Mouse (Mus musculus) embryonic facial prominence, embryonic 15.5 days (tissue): ENCODE measurements around the gene Nectin1. TPM values are rescaled to one million over a fixed set of nuclear protein-coding genes. Genes with fewer than 3 reads are reported as not detected.

Experiments
- ATAC-seq: fragments of 200-750 bp; cut with Nextera tagmentation; 2 replicates; pipeline ENCODE4 v1.8.0; 2017; ENCODE audit warnings: low read depth, moderate TSS enrichment; ENCODE audit not compliant: insufficient number of reproducible peaks, low FRiP score, low TSS enrichment
- H3K27ac ChIP-seq: fragments of 300-500 bp; sonication (generic); replicated peaks from 2 replicates; pipeline ENCODE4 v1.5.1; 2015; ENCODE audit warnings: mild to moderate bottlenecking, inconsistent platforms
- H3K27me3 ChIP-seq: fragments of 300-500 bp; sonication (generic); 2 replicates; pipeline ENCODE4 v1.6.1; 2015; ENCODE audit warnings: inconsistent platforms
- H3K36me3 ChIP-seq: fragments of 300-500 bp; sonication (generic); 2 replicates; pipeline ENCODE4 v1.6.1; 2015; ENCODE audit warnings: mild to moderate bottlenecking, inconsistent platforms
- H3K4me1 ChIP-seq: fragments of 300-500 bp; sonication (generic); 2 replicates; pipeline ENCODE4 v1.6.1; 2015; ENCODE audit warnings: inconsistent platforms
- H3K4me2 ChIP-seq: fragments of 300-500 bp; sonication (generic); replicated peaks from 2 replicates; pipeline ENCODE4 v1.6.1; 2015; ENCODE audit warnings: mild to moderate bottlenecking, inconsistent platforms
- H3K4me3 ChIP-seq: fragments of 300-500 bp; sonication (generic); replicated peaks from 2 replicates; pipeline ENCODE4 v1.5.1; 2015; ENCODE audit warnings: mild to moderate bottlenecking, inconsistent platforms
- H3K9ac ChIP-seq: fragments of 300-500 bp; sonication (generic); 2 replicates; pipeline ENCODE4 v1.6.1; 2015; ENCODE audit warnings: inconsistent platforms
- H3K9me3 ChIP-seq: fragments of 300-500 bp; sonication (generic); replicated peaks from 2 replicates; pipeline ENCODE4 v1.6.1; 2016; ENCODE audit warnings: inconsistent platforms
- WGBS: fragments of 180-500 bp; shearing (Covaris S2); methylation state at CpG from one replicate; pipeline ENCODE4 v1.1.7; 2015; 5-methylcytosine and 5-hydroxymethylcytosine counted together
- polyA plus RNA-seq: library from polyadenylated mRNA; unstranded; fragments of >200 nt; fragmentation: Nextera tagmentation; extraction: Ambion mirVana; gene quantifications from 2 replicates; pipeline ENCODE4 v1.2.1, GENCODE M21; 2015

Nectin1 gene
- polyA plus RNA-seq, 1 experiment from 2014 or later: 13.4 TPM

GRCm38 (mm10) chr9:43768779-43769178 is 25.0 kb downstream of the Nectin1 start:
- Histone ChIP-seq H3K4me3 (no peak overlapping the region), H3K9me3 (no peaks in the 10 kb centered on the region), H3K9ac (no peak overlapping the region), H3K27ac (no peak overlapping the region), H3K4me1 (peaks cover 64% of the 10 kb centered on the region), H3K27me3 (no peaks in the 10 kb centered on the region), H3K36me3 (0 out of 2 replicates have a peak, but pooled peaks cover 1% of the 10 kb centered on the region), H3K4me2 (no peak overlapping the region)
- ATAC-seq: no peak
- WGBS: 15% methylated on average over 4 of the region's 4 CpGs

- H3K27me3 ChIP-seq: no peaks in the 10 kb centered on the region
- ATAC-seq: no peak
- peak overlapping the region; percentile 30; the same call in 1 of the 2 replicates for H3K27ac ChIP-seq
- H3K4me3 ChIP-seq: no peak overlapping the region
- no peak overlapping the region for H3K9ac ChIP-seq
- no peak overlapping the region for H3K4me2 ChIP-seq
- H3K36me3 ChIP-seq: no peaks in the 10 kb centered on the region
- H3K4me1 ChIP-seq: peaks cover 67% of the 10 kb centered on the region
- no peaks in the 10 kb centered on the region for H3K9me3 ChIP-seq
- WGBS: 64% methylated on average over 7 of the region's 7 CpGs
These were observed 25.4 kb downstream of the Nectin1 start for GRCm38 (mm10) chr9:43769228-43769627.

GRCm38 (mm10) chr9:43769940-43770339 is 26.2 kb downstream of the Nectin1 start:
- no peak for ATAC-seq
- Histone ChIP-seq H3K36me3 (no peaks in the 10 kb centered on the region), H3K9ac (no peak overlapping the region), H3K27me3 (no peaks in the 10 kb centered on the region), H3K4me3 (no peak overlapping the region), H3K27ac (peak overlapping the region; percentile 30), H3K4me1 (peaks cover 71% of the 10 kb centered on the region), H3K4me2 (no peak overlapping the region), H3K9me3 (no peaks in the 10 kb centered on the region)
- WGBS: 65% methylated on average over 4 of the region's 4 CpGs

GRCm38 (mm10) chr9:43771041-43771440 is 27.3 kb downstream of the Nectin1 start:
- no peak overlapping the region for H3K4me2 ChIP-seq
- H3K9me3 ChIP-seq: no peaks in the 10 kb centered on the region
- no peak overlapping the region for H3K4me3 ChIP-seq
- no peaks in the 10 kb centered on the region for H3K27me3 ChIP-seq
- H3K27ac ChIP-seq: 0 out of 2 replicates have a peak overlapping the region, but pooled peaks have one; percentile 51
- no peak overlapping the region for H3K9ac ChIP-seq
- no peak for ATAC-seq
- WGBS: 69% methylated on average over 1 of the region's 1 CpGs
- no peaks in the 10 kb centered on the region for H3K36me3 ChIP-seq
- H3K4me1 ChIP-seq: peaks cover 71% of the 10 kb centered on the region

GRCm38 (mm10) chr9:43772460-43772859 is 28.7 kb downstream of the Nectin1 start:
- Histone ChIP-seq H3K4me2 (no peak overlapping the region), H3K4me1 (peaks cover 84% of the 10 kb centered on the region), H3K9ac (no peak overlapping the region), H3K27ac (peak overlapping the region; percentile 65; the same call in 1 of the 2 replicates), H3K9me3 (no peaks in the 10 kb centered on the region), H3K27me3 (no peaks in the 10 kb centered on the region), H3K4me3 (no peak overlapping the region), H3K36me3 (no peaks in the 10 kb centered on the region)
- ATAC-seq: no peak
- WGBS: 72% methylated on average over 6 of the region's 6 CpGs

GRCm38 (mm10) chr9:43773521-43773920 is 29.7 kb downstream of the Nectin1 start:
- peak; percentile 52; the same call in 1 of the 2 replicates for ATAC-seq
- peak overlapping the region; percentile 65; the same call in 1 of the 2 replicates for H3K27ac ChIP-seq
- H3K4me2 ChIP-seq: no peak overlapping the region; the same call in 1 of the 2 replicates
- H3K9me3 ChIP-seq: no peaks in the 10 kb centered on the region
- WGBS: 84% methylated on average over 2 of the region's 2 CpGs
- H3K4me3 ChIP-seq: no peak overlapping the region
- H3K9ac ChIP-seq: no peak overlapping the region
- peaks cover 90% of the 10 kb centered on the region for H3K4me1 ChIP-seq
- H3K36me3 ChIP-seq: no peaks in the 10 kb centered on the region
- no peaks in the 10 kb centered on the region for H3K27me3 ChIP-seq

- Histone ChIP-seq H3K36me3 (no peaks in the 10 kb centered on the region), H3K4me3 (no peak overlapping the region), H3K9me3 (no peaks in the 10 kb centered on the region), H3K4me1 (peaks cover 88% of the 10 kb centered on the region), H3K27me3 (no peaks in the 10 kb centered on the region), H3K9ac (no peak overlapping the region), H3K4me2 (no peak overlapping the region), H3K27ac (peak overlapping the region; percentile 24; the same call in 1 of the 2 replicates)
- no peak for ATAC-seq
- WGBS: 68% methylated on average over 5 of the region's 5 CpGs
These were observed 30.6 kb downstream of the Nectin1 start for GRCm38 (mm10) chr9:43774427-43774826.

- Histone ChIP-seq H3K4me2 (no peak overlapping the region), H3K9ac (no peak overlapping the region), H3K27ac (peak overlapping the region; percentile 74; the same call in 1 of the 2 replicates), H3K4me1 (peaks cover 89% of the 10 kb centered on the region), H3K9me3 (no peaks in the 10 kb centered on the region), H3K27me3 (no peaks in the 10 kb centered on the region), H3K4me3 (no peak overlapping the region), H3K36me3 (no peaks in the 10 kb centered on the region)
- WGBS: 56% methylated on average over 3 of the region's 3 CpGs
- ATAC-seq: no peak
These were observed 32.4 kb downstream of the Nectin1 start for GRCm38 (mm10) chr9:43776231-43776630.

GRCm38 (mm10) chr9:43777362-43778360 is 33.9 kb downstream of the Nectin1 start:
- Histone ChIP-seq H3K9ac (no peak overlapping the region), H3K9me3 (no peaks in the 10 kb centered on the region), H3K27me3 (no peaks in the 10 kb centered on the region), H3K4me2 (0 out of 2 replicates have a peak overlapping the region, but pooled peaks have one; percentile 15), H3K4me3 (no peak overlapping the region), H3K4me1 (peaks cover 90% of the 10 kb centered on the region), H3K36me3 (no peaks in the 10 kb centered on the region), H3K27ac (peak overlapping the region; percentile 74)
- WGBS: 48% methylated on average over 16 of the region's 16 CpGs
- ATAC-seq: peak; percentile 18

GRCm38 (mm10) chr9:43780883-43781282 is 37.1 kb downstream of the Nectin1 start:
- H3K27ac ChIP-seq: peak overlapping the region; percentile 9
- H3K4me3 ChIP-seq: no peak overlapping the region
- WGBS: 53% methylated on average over 8 of the region's 8 CpGs
- peaks cover 80% of the 10 kb centered on the region for H3K4me1 ChIP-seq
- no peaks in the 10 kb centered on the region for H3K36me3 ChIP-seq
- no peaks in the 10 kb centered on the region for H3K9me3 ChIP-seq
- ATAC-seq: no peak
- no peaks in the 10 kb centered on the region for H3K27me3 ChIP-seq
- no peak overlapping the region for H3K9ac ChIP-seq
- no peak overlapping the region for H3K4me2 ChIP-seq

GRCm38 (mm10) chr9:43782401-43782800 is 38.6 kb downstream of the Nectin1 start:
- Histone ChIP-seq H3K36me3 (no peaks in the 10 kb centered on the region), H3K4me3 (no peak overlapping the region), H3K27me3 (no peaks in the 10 kb centered on the region), H3K27ac (peak overlapping the region; percentile 76; the same call in 1 of the 2 replicates), H3K4me2 (no peak overlapping the region), H3K9me3 (no peaks in the 10 kb centered on the region), H3K4me1 (peaks cover 79% of the 10 kb centered on the region), H3K9ac (no peak overlapping the region)
- 69% methylated on average over 5 of the region's 5 CpGs for WGBS
- ATAC-seq: no peak
